Mouse (Mus musculus): ENCODE results near the gene Drg1.
"Not testable (repeated sequence)": the region's sequence is repeated elsewhere in the genome, so short reads cannot be mapped to it uniquely, and the experiment has no call there.

- TF ChIP-seq CTCF (conservative IDR thresholded peaks at IDR 0.05; ENCODE audit: low read length); NANOG (IDR thresholded peaks at IDR 0.05; ENCODE audit: borderline replicate concordance, low read length): not testable (repeated sequence)
Measured at GRCm38 (mm10) chr11:3142413-3142812, 123.8 kb downstream of the Drg1 start.

Data from E14TG2a.4 (cell line).